Mouse (Mus musculus) liver, embryonic 16.5 days (tissue): ENCODE results near the gene Abl1. TPM values are rescaled to one million over a fixed set of nuclear protein-coding genes. Genes with fewer than 3 reads are reported as not detected.

Experiments
- ATAC-seq: fragments of 200-750 bp; cut with Nextera tagmentation; 2 replicates; pipeline ENCODE4 v1.8.0; 2017; ENCODE audit warnings: low read depth, mild to moderate bottlenecking, moderate number of reproducible peaks, moderate library complexity
- H3K27ac ChIP-seq: fragments of 300-500 bp; sonication (generic); 2 replicates; pipeline ENCODE4 v1.5.1; 2014; ENCODE audit warnings: mild to moderate bottlenecking, low read length
- H3K27me3 ChIP-seq: fragments of 300-500 bp; sonication (generic); 2 replicates; pipeline ENCODE4 v1.6.1; 2014; ENCODE audit warnings: low read depth, low read length, mixed read lengths; ENCODE audit not compliant: control insufficient read depth, insufficient read depth
- H3K36me3 ChIP-seq: fragments of 300-500 bp; sonication (generic); 2 replicates; pipeline ENCODE4 v1.6.1; 2014; ENCODE audit warnings: mild to moderate bottlenecking; ENCODE audit not compliant: control insufficient read depth, insufficient read depth
- H3K4me1 ChIP-seq: fragments of 300-500 bp; sonication (generic); 2 replicates; pipeline ENCODE4 v1.6.1; 2014; ENCODE audit warnings: low read depth, low read length, mixed read lengths; ENCODE audit not compliant: control insufficient read depth
- H3K4me2 ChIP-seq: fragments of 300-500 bp; sonication (generic); 2 replicates; pipeline ENCODE4 v1.6.1; 2014; ENCODE audit warnings: low read depth, low read length, mixed read lengths
- H3K4me3 ChIP-seq: fragments of 300-500 bp; sonication (generic); 2 replicates; pipeline ENCODE4 v1.5.1; 2014; ENCODE audit warnings: low read depth, mild to moderate bottlenecking, low read length
- H3K9ac ChIP-seq: fragments of 300-500 bp; sonication (generic); 2 replicates; pipeline ENCODE4 v1.6.1; 2014; ENCODE audit warnings: low read depth, low read length
- H3K9me3 ChIP-seq: fragments of 300-500 bp; sonication (generic); replicated peaks from 2 replicates; pipeline ENCODE4 v1.6.1; 2016; ENCODE audit warnings: low read length; ENCODE audit not compliant: control insufficient read depth
- WGBS: fragments of 180-500 bp; shearing (Covaris S2); extraction: QIAGEN DNeasy Blood & Tissue Kit; methylation state at CpG from one replicate; pipeline ENCODE4 v1.1.7; 2014; ENCODE audit not compliant: insufficient replicate concordance; 5-methylcytosine and 5-hydroxymethylcytosine counted together
- polyA plus RNA-seq: library from polyadenylated mRNA; unstranded; fragments of >200 nt; fragmentation: Nextera tagmentation; extraction: Ambion mirVana; gene quantifications from 2 replicates; pipeline ENCODE4 v1.2.1, GENCODE M21; 2015

Gene Abl1
- polyA plus RNA-seq, 1 experiment from 2014 or later, result 6.7 TPM

DNA sequence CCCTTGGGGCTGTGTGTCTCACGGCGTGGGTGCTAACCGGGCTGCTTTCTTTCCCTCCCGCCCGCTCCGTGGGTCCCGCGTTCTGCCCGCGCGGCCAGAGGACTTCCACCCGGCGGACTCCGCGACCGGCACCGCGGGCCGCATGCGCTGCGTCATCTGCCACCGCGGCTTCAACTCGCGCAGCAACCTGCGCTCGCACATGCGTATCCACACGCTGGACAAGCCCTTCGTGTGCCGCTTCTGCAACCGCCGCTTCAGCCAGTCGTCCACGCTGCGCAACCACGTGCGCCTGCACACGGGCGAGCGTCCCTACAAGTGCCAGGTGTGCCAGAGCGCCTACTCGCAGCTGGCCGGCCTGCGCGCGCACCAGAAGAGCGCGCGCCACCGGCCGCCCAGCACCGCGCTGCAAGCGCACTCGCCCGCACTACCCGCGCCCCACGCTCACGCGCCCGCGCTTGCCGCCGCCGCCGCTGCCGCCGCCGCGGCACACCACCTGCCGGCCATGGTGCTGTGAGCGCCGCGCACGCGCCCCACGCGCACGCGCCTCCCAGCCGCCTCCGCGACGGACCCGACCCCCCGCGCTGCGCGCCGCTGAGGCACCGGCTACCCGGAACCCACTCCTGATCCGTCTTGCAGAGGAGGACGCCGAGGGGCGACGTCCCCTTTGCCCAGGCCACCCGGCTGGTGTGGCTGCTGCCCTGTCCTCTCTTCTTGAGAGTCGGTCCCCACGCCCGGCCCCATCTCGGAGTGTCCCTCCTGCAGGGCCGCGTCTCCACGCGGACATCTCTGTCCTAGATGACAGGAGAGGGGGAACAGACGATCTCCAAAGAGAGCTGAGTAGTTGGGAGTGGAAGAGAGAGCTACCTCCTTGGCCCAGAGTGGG lies 34.0 kb upstream of the Abl1 start:
- H3K4me1 ChIP-seq, result no peaks in the 10 kb centered on the region; the same call in 1 of the 2 replicates
- H3K27me3 ChIP-seq, result peaks cover 66% of the 10 kb centered on the region
- no peak overlapping the region for H3K9ac ChIP-seq
- peak overlapping the region; percentile 66 for H3K4me2 ChIP-seq
- H3K9me3 ChIP-seq, result no peaks in the 10 kb centered on the region; the same call in 1 of the 2 replicates
- no peaks in the 10 kb centered on the region for H3K36me3 ChIP-seq
- H3K4me3 ChIP-seq, result peak overlapping the region; percentile 48
- H3K27ac ChIP-seq, result no peak overlapping the region
- no peak for ATAC-seq
- WGBS, result 1% methylated on average over 95 of the region's 109 CpGs

GRCm38 (mm10) chr2:31654854-31655559 lies 33.2 kb upstream of the Abl1 start:
- ATAC-seq, result no peak
- Histone ChIP-seq H3K36me3 (no peaks in the 10 kb centered on the region), H3K9me3 (no peaks in the 10 kb centered on the region; the same call in 1 of the 2 replicates), H3K27me3 (peaks cover 63% of the 10 kb centered on the region), H3K4me1 (no peaks in the 10 kb centered on the region; the same call in 1 of the 2 replicates), H3K27ac (no peak overlapping the region), H3K4me3 (no peak overlapping the region), H3K9ac (no peak overlapping the region), H3K4me2 (no peak overlapping the region)
- WGBS, result 5% methylated on average over 22 of the region's 22 CpGs

GRCm38 (mm10) chr2:31656374-31656773 lies 31.8 kb upstream of the Abl1 start:
- peaks cover 54% of the 10 kb centered on the region for H3K27me3 ChIP-seq
- no peak for ATAC-seq
- 69% methylated on average over 7 of the region's 7 CpGs for WGBS
- H3K4me1 ChIP-seq, result no peaks in the 10 kb centered on the region; the same call in 1 of the 2 replicates
- no peaks in the 10 kb centered on the region for H3K36me3 ChIP-seq
- H3K27ac ChIP-seq, result no peak overlapping the region
- no peak overlapping the region for H3K4me3 ChIP-seq
- H3K4me2 ChIP-seq, result no peak overlapping the region
- H3K9ac ChIP-seq, result no peak overlapping the region
- H3K9me3 ChIP-seq, result no peaks in the 10 kb centered on the region; the same call in 1 of the 2 replicates

DNA sequence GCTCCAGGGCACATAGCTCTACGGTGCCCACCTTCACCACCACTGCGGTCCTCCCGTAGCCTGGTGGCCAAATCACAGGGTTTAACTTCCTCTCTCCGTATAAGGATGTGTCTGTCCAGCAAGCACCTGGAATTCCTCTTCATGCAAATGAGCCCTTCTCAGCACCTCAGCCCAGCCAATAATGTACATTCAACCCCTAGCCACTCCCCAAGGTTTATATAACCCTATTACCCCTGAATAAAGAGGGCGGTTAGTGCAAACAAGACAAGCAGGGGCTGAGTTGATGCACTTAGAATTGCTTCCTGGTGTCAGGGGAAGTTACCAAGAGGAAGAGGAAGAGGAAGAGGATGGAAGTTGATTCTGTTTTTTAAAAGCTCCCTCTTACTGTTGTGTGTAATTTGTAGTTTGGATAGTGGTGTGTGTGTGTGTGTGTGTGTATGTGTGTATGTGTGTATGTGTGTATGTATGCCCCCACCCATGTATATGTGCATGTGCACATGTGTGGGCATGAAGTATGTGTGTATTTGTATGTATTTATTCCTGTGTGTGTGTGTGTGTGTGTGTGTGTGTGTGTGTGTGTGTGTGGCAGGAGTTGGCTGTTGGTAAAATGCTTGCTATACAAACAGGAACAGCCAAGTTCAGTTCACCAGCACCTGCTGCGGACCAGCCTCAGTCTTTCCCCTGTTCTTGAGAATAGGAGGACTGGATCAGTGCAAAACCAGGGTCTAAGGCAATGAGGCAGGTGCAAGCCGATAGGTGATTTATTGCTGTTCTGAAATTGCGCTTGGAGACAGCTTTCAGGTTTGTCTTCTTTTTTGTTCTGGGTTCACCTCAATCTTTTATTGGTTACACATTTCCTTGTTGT lies 25.0 kb upstream of the Abl1 start:
- H3K27ac ChIP-seq, result no peak overlapping the region
- H3K9ac ChIP-seq, result no peak overlapping the region
- no peaks in the 10 kb centered on the region; the same call in 1 of the 2 replicates for H3K9me3 ChIP-seq
- no peaks in the 10 kb centered on the region for H3K4me1 ChIP-seq
- no peaks in the 10 kb centered on the region; the same call in 1 of the 2 replicates for H3K27me3 ChIP-seq
- no peaks in the 10 kb centered on the region for H3K36me3 ChIP-seq
- ATAC-seq, result no peak
- 51% methylated on average over 8 of the region's 8 CpGs for whole genome bisulfite sequencing
- H3K4me2 ChIP-seq, result no peak overlapping the region
- H3K4me3 ChIP-seq, result no peak overlapping the region

GRCm38 (mm10) chr2:31663804-31664180 lies 24.4 kb upstream of the Abl1 start:
- no peaks in the 10 kb centered on the region for H3K9me3 ChIP-seq
- H3K9ac ChIP-seq, result no peak overlapping the region
- no peaks in the 10 kb centered on the region; the same call in 1 of the 2 replicates for H3K27me3 ChIP-seq
- 65% methylated on average over 1 of the region's 1 CpGs for WGBS
- H3K4me2 ChIP-seq, result no peak overlapping the region
- no peak for ATAC-seq
- H3K4me1 ChIP-seq, result no peaks in the 10 kb centered on the region
- H3K4me3 ChIP-seq, result no peak overlapping the region
- H3K27ac ChIP-seq, result no peak overlapping the region
- H3K36me3 ChIP-seq, result no peaks in the 10 kb centered on the region

- Histone ChIP-seq H3K4me1 (peaks cover 7% of the 10 kb centered on the region), H3K9me3 (no peaks in the 10 kb centered on the region), H3K4me3 (no peak overlapping the region), H3K4me2 (no peak overlapping the region), H3K36me3 (no peaks in the 10 kb centered on the region; the same call in 1 of the 2 replicates), H3K27ac (no peak overlapping the region), H3K9ac (no peak overlapping the region), H3K27me3 (no peaks in the 10 kb centered on the region; the same call in 1 of the 2 replicates)
- ATAC-seq, result no peak
- 28% methylated on average over 4 of the region's 4 CpGs for WGBS
Measured at GRCm38 (mm10) chr2:31667332-31667731, 20.8 kb upstream of the Abl1 start.

GRCm38 (mm10) chr2:31670551-31671035 lies 17.6 kb upstream of the Abl1 start, which contains the start of gene Exosc2:
Gene Exosc2, plus strand, starts transcription at chr2:31670715.
- under 1% methylated on average over 27 of the region's 27 CpGs for WGBS
- ATAC-seq, result peak; percentile 99

DNA sequence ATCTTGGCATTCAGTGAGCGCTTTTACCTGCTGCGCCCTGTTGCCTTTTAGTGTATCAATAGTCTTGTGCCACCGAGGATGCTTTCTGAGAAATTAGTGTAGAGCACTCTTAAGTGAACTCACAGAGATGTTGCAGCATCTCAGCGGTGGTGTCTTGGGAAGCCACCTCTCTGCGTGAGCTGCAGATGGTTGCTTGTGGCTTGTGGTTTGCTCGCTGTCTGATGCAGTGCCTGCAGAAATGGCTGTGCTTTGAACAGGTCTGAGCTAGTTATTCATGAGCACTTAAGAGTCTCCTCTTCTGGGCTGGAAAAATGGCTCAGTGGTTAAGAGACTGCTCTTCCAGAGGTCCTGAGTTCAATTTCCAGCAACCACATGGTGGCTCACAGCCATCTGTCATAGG lies 9.5 kb upstream of the Abl1 start:
- Histone ChIP-seq H3K9me3 (no peaks in the 10 kb centered on the region), H3K27ac (no peak overlapping the region), H3K4me3 (no peak overlapping the region), H3K27me3 (no peaks in the 10 kb centered on the region), H3K9ac (no peak overlapping the region), H3K36me3 (peaks cover 42% of the 10 kb centered on the region), H3K4me1 (no peaks in the 10 kb centered on the region), H3K4me2 (no peak overlapping the region)
- WGBS, result 74% methylated on average over 6 of the region's 6 CpGs
- no peak for ATAC-seq

More at GRCm38 (mm10) chr2:31670551-31671035, 17.6 kb upstream of the Abl1 start, which contains the start of gene Exosc2:
- Histone ChIP-seq H3K9me3 (no peaks in the 10 kb centered on the region), H3K27ac (peak within 1 kb of the TSS; percentile 56), H3K4me3 (peak within 1 kb of the TSS; percentile 83), H3K27me3 (no peaks in the 10 kb centered on the region), H3K9ac (peak within 1 kb of the TSS; percentile 77), H3K4me1 (peaks cover 10% of the 10 kb centered on the region), H3K4me2 (peak within 1 kb of the TSS; percentile 88), H3K36me3 (peaks cover 12% of the 10 kb centered on the region)
